Mouse (Mus musculus) stomach, embryonic 15.5 days (tissue): ENCODE results near the gene Ahctf1. TPM values are rescaled to one million over a fixed set of nuclear protein-coding genes. Genes with fewer than 3 reads are reported as not detected.

Experiments
- ATAC-seq: fragments of 200-750 bp; cut with Nextera tagmentation; 2 replicates; pipeline ENCODE4 v1.8.0; 2017; ENCODE audit warnings: low read depth, moderate number of reproducible peaks, moderate TSS enrichment; ENCODE audit not compliant: insufficient read depth, low FRiP score
- H3K27ac ChIP-seq: fragments of 300-500 bp; sonication (generic); 2 replicates; pipeline ENCODE4 v1.5.1; 2015; ENCODE audit warnings: mild to moderate bottlenecking, inconsistent platforms
- H3K27me3 ChIP-seq: fragments of 300-500 bp; sonication (generic); replicated peaks from 2 replicates; pipeline ENCODE4 v1.6.1; 2015; ENCODE audit warnings: inconsistent platforms
- H3K36me3 ChIP-seq: fragments of 300-500 bp; sonication (generic); 2 replicates; pipeline ENCODE4 v1.6.1; 2015; ENCODE audit warnings: inconsistent platforms
- H3K4me1 ChIP-seq: fragments of 300-500 bp; sonication (generic); 2 replicates; pipeline ENCODE4 v1.6.1; 2015; ENCODE audit warnings: inconsistent platforms
- H3K4me2 ChIP-seq: fragments of 300-500 bp; sonication (generic); 2 replicates; pipeline ENCODE4 v1.6.1; 2015; ENCODE audit warnings: mild to moderate bottlenecking, inconsistent platforms
- H3K4me3 ChIP-seq: fragments of 300-500 bp; sonication (generic); replicated peaks from 2 replicates; pipeline ENCODE4 v1.5.1; 2015; ENCODE audit warnings: inconsistent platforms
- H3K9ac ChIP-seq: fragments of 300-500 bp; sonication (generic); 2 replicates; pipeline ENCODE4 v1.6.1; 2015; ENCODE audit warnings: inconsistent platforms
- H3K9me3 ChIP-seq: fragments of 300-500 bp; sonication (generic); 2 replicates; pipeline ENCODE4 v1.6.1; 2016; ENCODE audit warnings: inconsistent platforms
- WGBS: fragments of 180-500 bp; shearing (Covaris S2); methylation state at CpG from one replicate; pipeline ENCODE4 v1.1.7; 2015; 5-methylcytosine and 5-hydroxymethylcytosine counted together
- polyA plus RNA-seq: library from polyadenylated mRNA; unstranded; fragments of >200 nt; fragmentation: Nextera tagmentation; extraction: Ambion mirVana; gene quantifications from 2 replicates; pipeline ENCODE4 v1.2.1, GENCODE M21; 2015

The Ahctf1 gene
- 23.7 and 24.2 TPM in 2 replicates for polyA plus RNA-seq

DNA sequence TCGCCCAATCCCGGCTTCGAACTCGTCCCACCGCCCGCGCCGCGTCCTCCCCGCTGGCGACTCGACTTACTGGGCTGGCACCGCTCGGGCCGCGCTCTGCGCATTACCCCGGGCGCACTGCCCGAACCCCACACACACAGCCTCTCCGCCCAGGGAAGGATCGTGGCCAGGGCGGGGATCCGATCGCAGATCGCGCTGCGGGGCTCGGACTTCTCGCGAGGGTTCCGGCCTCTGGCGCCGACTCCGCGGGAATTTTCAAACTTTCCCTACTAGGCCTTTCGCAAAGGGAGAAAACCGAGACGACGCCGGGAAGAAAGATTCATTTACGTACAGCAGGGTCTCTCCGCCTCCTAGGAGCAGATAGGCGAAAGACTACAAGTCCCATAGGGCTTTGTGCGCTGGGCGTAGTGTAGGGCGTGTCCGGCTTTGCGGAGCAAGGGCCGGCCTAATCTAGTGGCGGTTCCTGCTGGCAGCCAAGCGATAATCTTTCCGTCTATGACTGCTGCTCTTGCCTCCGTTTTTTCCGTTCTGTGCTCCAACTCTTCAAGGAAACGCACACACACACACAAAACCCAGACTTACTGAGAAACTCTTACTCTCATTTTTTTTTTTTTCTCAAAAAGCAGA, at the start of gene Ahctf1:
Ahctf1 (minus strand) TSS at position 168 of the 627 bp plus-strand sequence.
- H3K9me3 ChIP-seq = no peaks in the 10 kb centered on the region
- H3K4me3 ChIP-seq = peak within 1 kb of the TSS; percentile 67
- H3K36me3 ChIP-seq = peaks cover 3% of the 10 kb centered on the region; the same call in 1 of the 2 replicates
- ATAC-seq = peak; percentile 98
- peaks cover 5% of the 10 kb centered on the region; the same call in 1 of the 2 replicates for H3K4me1 ChIP-seq
- 0% methylated on average over 56 of the region's 56 CpGs for WGBS
- peak within 1 kb of the TSS; percentile 99 for H3K27ac ChIP-seq
- peak within 1 kb of the TSS; percentile 64 for H3K4me2 ChIP-seq
- peak within 1 kb of the TSS; percentile 84 for H3K9ac ChIP-seq
- no peaks in the 10 kb centered on the region for H3K27me3 ChIP-seq

DNA sequence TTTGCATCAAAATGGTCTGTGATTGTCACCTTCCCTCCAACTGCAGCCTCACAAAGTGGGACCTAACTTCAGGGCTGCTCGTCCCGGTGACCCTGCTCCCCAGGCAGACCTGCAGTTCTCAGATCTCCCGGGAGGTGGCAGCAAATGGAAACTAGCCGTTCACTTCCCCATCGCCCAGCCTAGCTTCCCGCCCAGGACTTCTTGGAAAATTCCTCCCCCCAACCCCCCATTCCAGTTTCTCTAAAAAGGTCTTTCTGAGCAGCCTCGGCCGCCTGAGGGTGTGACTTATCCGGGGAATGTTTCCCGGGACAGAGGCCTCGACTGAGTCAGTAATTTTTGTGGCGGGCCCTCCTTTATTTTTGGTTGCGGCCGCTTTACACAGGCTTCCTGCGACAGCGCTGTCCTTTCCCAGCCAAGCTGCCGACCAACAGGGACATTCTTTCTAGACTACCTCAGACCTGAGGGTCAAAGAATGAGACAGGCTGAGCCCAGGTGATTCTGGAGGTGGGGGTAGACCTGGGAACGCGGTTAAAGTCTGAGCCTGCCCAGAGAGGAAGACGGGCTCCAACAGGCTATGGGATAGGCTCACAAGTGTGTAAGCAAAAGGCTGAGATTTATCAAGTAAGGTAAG, 44.4 kb upstream of the Ahctf1 start:
- Histone ChIP-seq H3K36me3 (no peaks in the 10 kb centered on the region), H3K27ac (peak overlapping the region; percentile 55), H3K4me3 (peak overlapping the region; percentile 44), H3K4me1 (no peaks in the 10 kb centered on the region), H3K4me2 (peak overlapping the region; percentile 71), H3K9ac (peak overlapping the region; percentile 37), H3K9me3 (no peaks in the 10 kb centered on the region), H3K27me3 (no peaks in the 10 kb centered on the region)
- WGBS = under 1% methylated on average over 20 of the region's 20 CpGs
- peak; percentile 66 for ATAC-seq

DNA sequence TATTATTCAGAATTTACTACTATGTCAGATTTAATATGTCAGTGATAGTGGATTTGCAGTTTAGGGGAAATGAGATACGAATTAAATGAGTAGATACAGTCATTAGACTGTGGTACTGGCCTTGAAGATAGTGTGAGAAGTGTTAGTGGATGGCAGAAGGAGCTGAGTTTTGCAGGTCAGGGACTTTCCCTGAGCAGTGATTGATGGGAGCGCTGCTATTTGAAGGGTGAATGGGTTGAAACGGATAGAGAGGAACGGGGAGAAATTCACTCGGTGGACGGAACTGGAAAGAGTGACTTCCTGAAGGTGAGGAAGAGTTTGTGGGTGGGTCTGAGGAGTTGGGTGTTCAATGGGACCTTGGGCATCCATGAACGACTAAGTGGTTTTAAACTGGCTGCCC, 43.7 kb upstream of the Ahctf1 start:
- WGBS = 42% methylated on average over 7 of the region's 7 CpGs
- Histone ChIP-seq H3K27me3 (no peaks in the 10 kb centered on the region), H3K4me3 (no peak overlapping the region), H3K4me2 (0 out of 2 replicates have a peak overlapping the region, but pooled peaks have one; percentile 71), H3K4me1 (no peaks in the 10 kb centered on the region), H3K9ac (no peak overlapping the region), H3K9me3 (no peaks in the 10 kb centered on the region), H3K27ac (no peak overlapping the region), H3K36me3 (no peaks in the 10 kb centered on the region)
- no peak for ATAC-seq

DNA sequence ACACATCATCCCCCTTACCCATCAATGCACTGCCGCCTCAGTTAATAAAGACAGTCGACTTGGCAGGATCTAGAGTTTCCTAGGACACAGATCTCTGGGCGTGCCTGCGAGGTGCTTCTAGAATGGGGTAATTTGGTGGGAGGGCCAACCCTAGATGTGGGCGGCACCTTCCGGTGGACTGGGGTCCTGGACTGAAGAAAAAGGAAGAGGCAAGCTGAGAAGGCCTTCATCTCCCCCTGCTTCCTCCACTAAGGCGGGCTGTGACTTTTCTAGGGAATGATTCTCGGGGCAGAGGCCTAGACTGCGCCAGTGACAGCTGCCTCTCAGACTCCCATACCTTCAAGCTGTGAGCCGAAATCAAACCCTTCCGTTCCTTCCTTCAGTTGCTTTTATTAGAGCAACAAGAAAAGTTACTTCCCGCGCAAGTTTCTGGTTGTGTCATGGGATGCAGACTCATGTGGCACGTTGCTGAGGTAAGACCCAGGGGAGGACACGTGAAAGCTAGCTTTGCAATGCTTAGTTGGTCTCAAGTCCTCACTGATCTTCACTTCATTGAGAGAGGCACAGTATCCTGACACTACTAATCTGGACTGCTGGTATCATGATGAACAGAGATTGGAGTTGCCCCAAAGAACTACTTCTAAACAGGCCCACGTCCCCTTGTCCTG, 42.5 kb upstream of the Ahctf1 start:
- Histone ChIP-seq H3K36me3 (no peaks in the 10 kb centered on the region), H3K27ac (no peak overlapping the region), H3K9me3 (no peaks in the 10 kb centered on the region), H3K4me3 (no peak overlapping the region), H3K4me2 (no peak overlapping the region), H3K4me1 (no peaks in the 10 kb centered on the region), H3K9ac (no peak overlapping the region), H3K27me3 (no peaks in the 10 kb centered on the region)
- 86% methylated on average over 16 of the region's 16 CpGs for WGBS
- no peak for ATAC-seq

DNA sequence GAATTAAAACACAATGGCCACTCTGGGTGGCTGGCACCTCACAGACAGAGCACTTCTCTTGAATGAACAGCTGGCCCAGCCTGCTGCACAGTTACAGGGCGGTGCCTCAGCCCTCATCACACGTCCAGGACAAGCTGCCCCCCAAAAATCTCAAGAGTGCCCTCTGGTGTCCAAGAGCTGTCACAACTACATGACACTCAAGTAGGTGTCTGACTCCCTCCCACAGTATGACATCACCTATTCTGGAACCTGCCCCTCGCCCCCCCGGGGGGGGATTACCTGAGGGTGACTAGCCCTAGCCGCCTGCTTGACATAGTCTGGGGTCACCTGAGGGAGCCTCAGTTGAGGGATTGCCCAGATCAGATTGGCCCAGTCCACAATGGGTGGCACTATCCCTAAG, 41.4 kb upstream of the Ahctf1 start:
- H3K27me3 ChIP-seq = no peaks in the 10 kb centered on the region
- no peak overlapping the region for H3K9ac ChIP-seq
- H3K36me3 ChIP-seq = no peaks in the 10 kb centered on the region
- 20% methylated on average over 5 of the region's 5 CpGs for WGBS
- H3K4me2 ChIP-seq = no peak overlapping the region
- ATAC-seq = peak; percentile 56
- H3K4me3 ChIP-seq = no peak overlapping the region
- no peak overlapping the region for H3K27ac ChIP-seq
- H3K4me1 ChIP-seq = no peaks in the 10 kb centered on the region
- no peaks in the 10 kb centered on the region for H3K9me3 ChIP-seq

DNA sequence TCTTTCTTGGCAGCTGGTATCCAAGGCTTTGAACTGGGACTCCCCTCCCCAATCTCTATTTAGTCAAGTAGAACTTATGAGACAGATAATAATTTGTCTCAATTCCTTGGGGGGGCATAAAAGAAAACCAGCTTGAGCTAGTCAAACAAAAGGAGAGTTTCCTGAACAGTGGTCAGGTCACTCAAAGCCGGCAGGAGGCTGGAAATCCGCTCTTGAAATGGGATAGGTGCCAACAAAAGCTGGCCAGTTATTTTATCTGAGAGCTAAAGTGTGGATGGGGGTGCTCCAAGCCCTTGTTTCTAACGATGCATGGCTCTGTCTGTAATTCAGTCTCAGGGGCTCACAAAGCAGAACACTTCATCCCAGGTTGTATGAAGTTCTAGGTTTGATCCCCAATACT, 40.5 kb upstream of the Ahctf1 start:
- no peak for ATAC-seq
- WGBS = 31% methylated on average over 3 of the region's 3 CpGs
- H3K9ac ChIP-seq = no peak overlapping the region
- no peak overlapping the region for H3K4me2 ChIP-seq
- H3K4me3 ChIP-seq = no peak overlapping the region
- no peaks in the 10 kb centered on the region for H3K4me1 ChIP-seq
- H3K27me3 ChIP-seq = no peaks in the 10 kb centered on the region
- no peaks in the 10 kb centered on the region for H3K9me3 ChIP-seq
- H3K36me3 ChIP-seq = no peaks in the 10 kb centered on the region
- H3K27ac ChIP-seq = no peak overlapping the region

DNA sequence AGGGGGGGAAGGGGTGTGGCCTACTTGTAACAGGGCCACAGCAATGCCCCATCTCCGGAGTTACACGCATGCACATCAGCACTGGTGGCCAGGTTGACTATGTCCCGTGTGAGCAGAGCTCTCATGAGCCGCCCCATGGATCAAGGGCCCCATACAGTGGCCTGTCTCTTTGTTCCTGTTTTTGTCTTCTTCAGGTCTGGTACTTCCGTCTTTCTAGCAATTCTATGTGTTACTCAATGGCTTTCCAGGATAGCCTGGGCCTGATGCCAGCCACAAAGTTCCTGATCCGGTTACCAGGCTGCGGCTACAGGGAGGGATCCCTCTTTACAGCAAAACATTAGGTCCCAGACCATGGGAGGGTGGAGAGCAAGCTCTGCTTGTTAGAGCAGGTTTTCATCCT, 39.1 kb upstream of the Ahctf1 start:
- no peak for ATAC-seq
- H3K27ac ChIP-seq = no peak overlapping the region
- WGBS = 73% methylated on average over 7 of the region's 7 CpGs

DNA sequence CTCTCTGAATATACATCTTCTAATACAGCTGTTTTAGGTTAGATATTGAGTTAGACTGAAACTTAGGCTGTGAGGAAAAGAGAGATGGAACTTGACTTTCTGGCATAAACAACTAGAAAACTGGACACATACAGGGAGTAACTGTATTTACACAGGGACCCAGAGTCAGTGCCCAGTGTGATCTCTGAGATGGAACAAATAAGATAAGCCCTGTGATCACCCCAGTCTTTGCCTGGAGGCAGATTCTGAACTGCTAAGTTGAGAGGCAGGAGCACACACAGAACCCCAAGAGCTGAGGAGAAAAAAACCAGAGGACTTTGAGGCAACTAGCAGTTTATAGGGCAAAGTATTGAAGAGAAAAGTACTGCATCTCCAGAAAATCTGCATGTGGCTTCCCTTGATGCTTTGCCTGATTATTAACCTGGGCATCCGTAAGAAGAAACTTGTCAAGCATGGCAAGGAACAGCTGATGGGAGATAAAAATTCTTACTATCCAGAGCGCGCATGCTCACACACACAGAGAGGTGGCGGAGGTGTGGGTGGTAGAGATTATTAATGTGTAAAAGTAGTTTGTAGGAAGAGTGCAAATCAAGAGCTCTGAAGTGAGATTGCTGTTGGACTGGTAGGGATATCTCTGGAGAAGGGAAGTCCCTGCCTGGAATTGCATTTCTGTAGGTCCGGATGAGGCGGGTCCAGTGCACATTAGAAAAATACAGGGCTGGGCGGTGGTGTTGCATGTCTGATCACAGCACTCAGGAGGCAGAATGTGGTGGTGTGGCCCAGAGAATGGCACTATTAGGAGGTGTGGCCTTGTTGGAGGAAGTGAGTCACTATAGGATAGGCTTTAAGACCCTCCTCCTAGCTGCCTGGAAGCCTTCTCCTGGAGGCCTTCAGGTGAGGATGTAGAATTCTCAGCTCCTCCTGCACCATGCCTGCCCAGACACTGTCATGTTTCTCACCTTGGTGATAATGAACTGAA, 33.2 kb upstream of the Ahctf1 start:
- no peak overlapping the region for H3K4me2 ChIP-seq
- no peaks in the 10 kb centered on the region for H3K9me3 ChIP-seq
- no peaks in the 10 kb centered on the region for H3K36me3 ChIP-seq
- H3K4me3 ChIP-seq = no peak overlapping the region
- no peak for ATAC-seq
- no peaks in the 10 kb centered on the region for H3K4me1 ChIP-seq
- 87% methylated on average over 7 of the region's 7 CpGs for WGBS
- H3K9ac ChIP-seq = no peak overlapping the region
- no peaks in the 10 kb centered on the region for H3K27me3 ChIP-seq
- no peak overlapping the region for H3K27ac ChIP-seq

More for the DNA sequence above, 39.1 kb upstream of the Ahctf1 start:
- no peaks in the 10 kb centered on the region for H3K4me1 ChIP-seq
- no peaks in the 10 kb centered on the region for H3K9me3 ChIP-seq
- no peak overlapping the region for H3K4me2 ChIP-seq
- H3K9ac ChIP-seq = no peak overlapping the region
- no peak overlapping the region for H3K4me3 ChIP-seq
- no peaks in the 10 kb centered on the region for H3K36me3 ChIP-seq
- no peaks in the 10 kb centered on the region for H3K27me3 ChIP-seq

DNA sequence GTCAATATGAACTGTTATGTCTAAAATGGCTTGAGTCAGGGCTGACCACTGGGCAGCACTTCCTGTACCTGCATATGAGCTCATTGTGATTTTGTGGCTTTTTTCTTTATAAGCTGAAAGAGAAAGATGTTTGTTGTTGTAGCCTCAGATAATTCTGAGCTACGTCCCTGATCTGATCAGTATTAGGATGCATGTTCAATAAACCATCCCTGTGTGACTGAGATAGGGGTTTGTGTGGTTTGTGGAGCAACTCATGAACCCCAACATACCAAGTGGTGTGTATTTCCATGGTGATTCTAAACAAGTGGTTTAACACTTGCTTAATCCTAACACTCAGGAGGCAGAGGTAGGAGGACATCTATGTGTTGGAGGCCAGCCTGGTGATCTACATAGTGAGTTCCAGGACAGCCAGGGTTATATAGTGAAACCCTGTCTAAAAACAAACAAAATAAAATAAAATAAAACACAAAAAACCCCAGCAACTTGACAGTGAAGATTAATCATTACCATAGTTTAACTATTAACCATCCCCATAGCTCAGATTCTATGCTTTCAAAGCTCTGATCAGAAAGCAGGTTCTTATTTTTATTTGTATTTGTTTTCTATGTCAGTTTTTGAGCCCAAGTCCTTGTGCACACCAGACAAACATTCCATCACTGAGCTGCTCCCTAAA, 32.4 kb upstream of the Ahctf1 start:
- Histone ChIP-seq H3K9ac (no peak overlapping the region), H3K27ac (no peak overlapping the region), H3K4me3 (no peak overlapping the region), H3K9me3 (no peaks in the 10 kb centered on the region), H3K27me3 (no peaks in the 10 kb centered on the region), H3K4me1 (no peaks in the 10 kb centered on the region), H3K36me3 (no peaks in the 10 kb centered on the region), H3K4me2 (no peak overlapping the region)
- 87% methylated on average over 1 of the region's 1 CpGs for WGBS
- no peak; the same call in 1 of the 2 replicates for ATAC-seq

DNA sequence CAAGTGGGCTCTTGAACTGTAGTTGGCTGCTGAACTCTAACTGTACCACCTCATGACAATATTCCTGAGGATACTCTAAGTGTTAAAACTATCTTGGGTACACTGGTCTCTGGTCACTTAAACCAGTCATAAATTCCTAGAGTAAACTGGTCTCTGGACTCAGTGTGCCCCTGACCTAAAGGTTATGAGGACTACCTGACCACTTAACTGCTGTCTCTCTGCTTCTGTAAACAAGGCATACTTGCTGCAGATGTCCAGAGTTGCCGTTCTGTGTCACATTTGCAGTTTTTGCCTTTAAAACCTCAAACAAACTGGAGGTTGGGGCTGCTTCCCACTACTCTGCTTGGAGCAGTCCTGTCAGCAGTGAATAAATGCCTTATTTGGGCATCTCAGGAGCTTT, 30.1 kb upstream of the Ahctf1 start:
- H3K4me1 ChIP-seq = no peaks in the 10 kb centered on the region
- H3K4me2 ChIP-seq = no peak overlapping the region
- ATAC-seq = no peak
- H3K36me3 ChIP-seq = no peaks in the 10 kb centered on the region
- 54% methylated on average over 1 of the region's 1 CpGs for WGBS
- H3K27me3 ChIP-seq = no peaks in the 10 kb centered on the region
- H3K27ac ChIP-seq = no peak overlapping the region
- H3K4me3 ChIP-seq = no peak overlapping the region
- H3K9ac ChIP-seq = no peak overlapping the region
- H3K9me3 ChIP-seq = no peaks in the 10 kb centered on the region

DNA sequence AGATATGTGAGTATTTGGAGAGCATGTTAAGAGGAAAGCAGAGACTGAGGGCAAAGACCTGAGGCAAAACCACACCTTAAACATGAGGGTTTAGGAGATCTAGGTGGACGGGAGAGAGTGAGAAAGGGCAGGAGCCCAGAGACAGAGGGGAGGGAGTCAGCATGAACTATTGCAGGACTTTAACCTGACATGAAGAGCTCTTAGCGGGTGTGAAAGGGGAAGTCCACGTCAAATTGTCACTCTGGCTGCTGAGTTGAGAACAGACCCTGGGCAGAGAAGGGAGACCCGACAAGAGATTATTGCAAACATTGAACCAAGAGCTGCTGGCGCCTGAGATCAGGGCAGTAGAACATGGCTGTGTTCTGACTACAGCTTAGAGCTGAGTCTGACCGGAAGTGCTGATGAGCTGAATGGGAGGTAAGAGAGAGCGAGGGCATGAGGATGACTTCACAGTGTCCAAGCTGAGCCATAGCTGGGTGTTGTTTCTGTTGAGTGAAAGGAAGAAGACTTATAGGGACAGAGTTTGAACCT, 29.3 kb upstream of the Ahctf1 start:
- 68% methylated on average over 7 of the region's 7 CpGs for WGBS
- Histone ChIP-seq H3K4me1 (no peaks in the 10 kb centered on the region), H3K4me3 (no peak overlapping the region), H3K9ac (no peak overlapping the region), H3K9me3 (no peaks in the 10 kb centered on the region), H3K36me3 (no peaks in the 10 kb centered on the region), H3K27ac (no peak overlapping the region), H3K4me2 (no peak overlapping the region), H3K27me3 (no peaks in the 10 kb centered on the region)
- ATAC-seq = no peak
